Mouse (Mus musculus) brown adipose tissue, adult 24 weeks (tissue): ENCODE measurements around the gene Hectd2. TPM values are rescaled to one million over a fixed set of nuclear protein-coding genes. Genes with fewer than 3 reads are reported as not detected.

Experiments
- H3K27ac ChIP-seq: fragments of 200-500 bp; replicated peaks from 2 replicates; pipeline ENCODE4 v1.5.1; 2012; ENCODE audit warnings: low read depth, mild to moderate bottlenecking, low read length
- H3K4me1 ChIP-seq: fragments of 200-500 bp; 2 replicates; pipeline ENCODE4 v1.6.1; 2012; ENCODE audit warnings: low read length, mixed read lengths; ENCODE audit not compliant: control insufficient read depth, insufficient read depth, insufficient read length
- H3K4me3 ChIP-seq: fragments of 200-500 bp; 2 replicates; pipeline ENCODE4 v1.5.1; 2012; ENCODE audit warnings: low read depth, mild to moderate bottlenecking, low read length, moderate library complexity; ENCODE audit not compliant: insufficient read depth
- polyA plus RNA-seq: library from polyadenylated mRNA; stranded (reverse); fragments of >200 nt; gene quantifications from 2 replicates; pipeline ENCODE4 v1.2.4, GENCODE M21; 2012; ENCODE audit not compliant: missing spikeins, insufficient read depth, insufficient read length

Hectd2 gene
- polyA plus RNA-seq, 1 experiment, result 0.99 TPM

- H3K4me1 ChIP-seq, result no peaks in the 10 kb centered on the region
- H3K4me3 ChIP-seq, result no peak overlapping the region
- H3K27ac ChIP-seq, result no peak overlapping the region
Observed at GRCm38 (mm10) chr19:36602535-36603312, 48.3 kb downstream of the Hectd2 start.

GRCm38 (mm10) chr19:36606270-36606669, 51.8 kb downstream of the Hectd2 start:
- H3K27ac ChIP-seq, result no peak overlapping the region
- H3K4me1 ChIP-seq, result no peaks in the 10 kb centered on the region
- no peak overlapping the region for H3K4me3 ChIP-seq

DNA sequence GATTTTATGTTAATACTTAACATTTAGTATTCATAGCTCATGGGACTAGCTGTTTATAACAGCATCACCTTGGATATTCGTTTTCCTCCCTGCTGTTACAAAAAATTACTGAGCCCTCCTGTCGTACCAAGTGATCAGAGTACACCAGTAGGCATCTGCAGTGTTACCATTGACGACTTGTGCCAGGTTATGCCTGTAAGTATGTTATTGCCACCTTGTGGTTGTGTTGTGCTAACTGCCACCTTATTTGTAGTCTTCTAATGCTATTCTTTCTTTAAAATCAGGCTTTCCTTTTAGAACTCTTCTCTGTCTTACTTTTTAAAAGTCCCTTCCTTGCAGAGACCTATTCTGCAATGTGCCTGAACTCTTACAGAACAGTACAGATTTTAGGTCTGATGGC, 54.8 kb downstream of the Hectd2 start:
- H3K4me1 ChIP-seq, result no peaks in the 10 kb centered on the region
- no peak overlapping the region for H3K4me3 ChIP-seq
- H3K27ac ChIP-seq, result no peak overlapping the region

DNA sequence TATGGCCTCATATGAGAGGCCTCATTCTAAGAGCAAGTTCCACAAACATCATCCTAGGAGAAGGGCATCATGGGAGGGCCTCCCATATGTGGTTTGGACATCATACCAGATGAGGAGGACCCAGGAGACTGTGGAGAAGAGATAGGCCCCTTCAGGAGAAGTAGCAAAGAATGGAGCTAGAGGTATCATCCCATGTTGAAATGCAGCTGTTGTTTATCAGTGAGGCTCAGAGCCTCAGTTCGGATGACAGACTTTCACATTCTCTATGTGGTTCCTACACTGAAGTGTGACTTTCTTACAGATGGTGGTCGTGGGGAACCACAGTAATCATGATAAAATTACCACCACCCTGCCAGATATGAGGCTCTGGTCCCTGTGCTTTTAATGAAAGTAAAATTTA, 55.9 kb downstream of the Hectd2 start:
- H3K27ac ChIP-seq, result no peak overlapping the region
- no peaks in the 10 kb centered on the region for H3K4me1 ChIP-seq
- no peak overlapping the region for H3K4me3 ChIP-seq

DNA sequence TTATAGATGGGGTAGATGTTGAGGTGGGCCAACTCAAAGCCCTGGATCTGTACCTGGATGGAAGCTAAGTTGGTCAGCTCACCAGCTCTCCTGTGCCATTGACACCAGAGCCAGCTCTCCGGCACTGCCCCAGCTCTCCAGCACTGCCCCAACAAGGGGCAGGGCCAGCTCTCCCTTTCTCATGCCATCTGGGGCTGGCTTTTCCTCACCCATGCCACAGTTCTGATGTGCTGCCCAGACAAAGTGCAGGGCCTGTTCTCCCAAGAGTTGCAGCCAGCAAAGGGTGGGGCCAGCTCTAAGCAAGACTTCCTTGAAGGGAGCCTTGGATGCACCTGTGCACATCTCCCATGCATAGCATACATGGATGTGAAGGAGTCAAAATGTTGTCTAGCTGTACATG, 71.5 kb downstream of the Hectd2 start:
- H3K4me1 ChIP-seq, result no peaks in the 10 kb centered on the region
- no peak overlapping the region for H3K4me3 ChIP-seq
- no peak overlapping the region for H3K27ac ChIP-seq

GRCm38 (mm10) chr19:36626881-36627280, 72.4 kb downstream of the Hectd2 start:
- no peak overlapping the region for H3K27ac ChIP-seq
- no peak overlapping the region for H3K4me3 ChIP-seq
- H3K4me1 ChIP-seq, result no peaks in the 10 kb centered on the region

GRCm38 (mm10) chr19:36629394-36629910, 75.0 kb downstream of the Hectd2 start:
- H3K4me3 ChIP-seq, result no peak overlapping the region
- no peak overlapping the region for H3K27ac ChIP-seq
- no peaks in the 10 kb centered on the region for H3K4me1 ChIP-seq

GRCm38 (mm10) chr19:36630361-36630760, 75.9 kb downstream of the Hectd2 start:
- Histone ChIP-seq H3K4me1 (no peaks in the 10 kb centered on the region), H3K4me3 (no peak overlapping the region), H3K27ac (no peak overlapping the region)

DNA sequence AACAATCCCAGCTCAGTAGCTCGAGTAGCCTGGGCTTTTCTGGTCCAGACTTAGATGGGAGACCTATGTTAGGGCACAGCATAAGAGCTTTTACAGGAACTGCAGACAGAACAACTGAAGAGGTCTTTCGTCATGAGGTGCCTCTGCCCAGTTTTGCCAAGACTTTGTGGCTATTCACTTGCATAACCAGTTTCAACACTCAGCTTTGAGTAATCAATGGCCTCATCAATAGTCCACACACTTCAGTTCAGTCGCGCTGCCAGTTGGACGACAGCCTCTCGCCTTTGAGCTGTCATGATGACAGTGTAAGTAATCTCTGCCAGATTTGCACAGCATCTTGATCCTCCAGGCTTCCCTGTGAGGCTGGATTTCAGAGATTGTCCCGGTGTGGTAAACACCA, 80.3 kb downstream of the Hectd2 start:
- H3K4me1 ChIP-seq, result no peaks in the 10 kb centered on the region
- no peak overlapping the region for H3K27ac ChIP-seq
- H3K4me3 ChIP-seq, result no peak overlapping the region

GRCm38 (mm10) chr19:36637223-36637622, 82.8 kb downstream of the Hectd2 start:
- no peak overlapping the region for H3K4me3 ChIP-seq
- H3K4me1 ChIP-seq, result no peaks in the 10 kb centered on the region
- no peak overlapping the region for H3K27ac ChIP-seq

- Histone ChIP-seq H3K4me1 (no peaks in the 10 kb centered on the region), H3K27ac (no peak overlapping the region), H3K4me3 (no peak overlapping the region)
Observed at GRCm38 (mm10) chr19:36637948-36638587, 83.6 kb downstream of the Hectd2 start.

DNA sequence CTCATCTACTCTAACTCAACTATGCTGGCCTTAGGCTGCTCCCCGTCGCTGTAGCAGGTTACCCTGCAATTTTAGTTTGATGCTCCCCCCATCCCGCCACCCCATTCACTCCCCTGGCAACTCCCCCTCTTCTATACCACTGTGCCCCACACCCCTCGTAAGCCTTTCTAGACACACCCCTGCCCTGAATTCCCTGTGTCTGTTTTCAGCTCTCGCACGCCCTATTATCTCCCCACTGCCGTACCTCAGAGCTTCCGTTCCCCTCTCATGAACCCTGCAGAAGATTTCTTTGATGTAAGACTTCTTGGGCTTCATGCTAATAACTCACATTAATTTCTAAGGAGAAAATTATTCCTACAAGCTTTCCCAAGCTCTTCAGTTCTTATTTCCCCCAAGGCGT, 84.6 kb downstream of the Hectd2 start:
- Histone ChIP-seq H3K27ac (no peak overlapping the region), H3K4me1 (no peaks in the 10 kb centered on the region), H3K4me3 (no peak overlapping the region)

- Histone ChIP-seq H3K4me1 (0 out of 2 replicates have a peak, but pooled peaks cover 4% of the 10 kb centered on the region), H3K4me3 (no peak overlapping the region), H3K27ac (no peak overlapping the region)
Observed at GRCm38 (mm10) chr19:36641128-36641527, 86.7 kb downstream of the Hectd2 start.

GRCm38 (mm10) chr19:36645308-36645889, 91.0 kb downstream of the Hectd2 start:
- Histone ChIP-seq H3K4me1 (peaks cover 5% of the 10 kb centered on the region; the same call in 1 of the 2 replicates), H3K4me3 (no peak overlapping the region), H3K27ac (no peak overlapping the region)

- H3K27ac ChIP-seq, result no peak overlapping the region
- no peak overlapping the region for H3K4me3 ChIP-seq
Observed at GRCm38 (mm10) chr19:36646132-36646828, 91.8 kb downstream of the Hectd2 start.

More at GRCm38 (mm10) chr19:36646132-36646828, 91.8 kb downstream of the Hectd2 start:
- peaks cover 5% of the 10 kb centered on the region; the same call in 1 of the 2 replicates for H3K4me1 ChIP-seq
